Mouse (Mus musculus): ENCODE results near the gene Elmod3.
"Not testable (repeated sequence)": the region's sequence is repeated elsewhere in the genome, so short reads cannot be mapped to it uniquely, and the experiment has no call there.

Gene Elmod3

GRCm38 (mm10) chr6:72534035-72534809, 64.0 kb downstream of the Elmod3 start:
- DNase-seq (ENCODE audit: low spot score in 2 of 2): peak; percentile 55 to 64

- DNase-seq (ENCODE audit: low spot score in 2 of 2): not testable (repeated sequence)
Observed at GRCm38 (mm10) chr6:72533555-72533954, 64.7 kb downstream of the Elmod3 start.

GRCm38 (mm10) chr6:72532580-72532979, 65.6 kb downstream of the Elmod3 start:
- DNase-seq (ENCODE audit: low spot score in 2 of 2): no peak

- DNase-seq (ENCODE audit: low spot score in 2 of 2): no peak
Observed at GRCm38 (mm10) chr6:72528410-72529151, 69.6 kb downstream of the Elmod3 start.

- DNase-seq (ENCODE audit: low spot score in 2 of 2): no peak
Observed at GRCm38 (mm10) chr6:72527070-72527469, 71.1 kb downstream of the Elmod3 start.

GRCm38 (mm10) chr6:72524160-72524559, 74.1 kb downstream of the Elmod3 start:
- no peak for DNase-seq (ENCODE audit: low spot score in 2 of 2)

- DNase-seq (ENCODE audit: low spot score in 2 of 2): no peak
Observed at GRCm38 (mm10) chr6:72523222-72523621, 75.0 kb downstream of the Elmod3 start.

GRCm38 (mm10) chr6:72522288-72522687, 75.9 kb downstream of the Elmod3 start:
- no peak for DNase-seq (ENCODE audit: low spot score in 2 of 2)

GRCm38 (mm10) chr6:72521607-72522006, 76.6 kb downstream of the Elmod3 start, which contains the start of gene Sh2d6:
Gene Sh2d6 (minus strand): TSS chr6:72521707.
- no peak for DNase-seq (ENCODE audit: low spot score in 2 of 2)

GRCm38 (mm10) chr6:72520904-72521303, 77.3 kb downstream of the Elmod3 start:
- DNase-seq (ENCODE audit: low spot score in 2 of 2): no peak

- DNase-seq (ENCODE audit: low spot score in 2 of 2): no peak
Observed at GRCm38 (mm10) chr6:72519892-72520663, 78.1 kb downstream of the Elmod3 start.

GRCm38 (mm10) chr6:72519303-72519702, 78.9 kb downstream of the Elmod3 start:
- DNase-seq (ENCODE audit: low spot score in 2 of 2): no peak

- no peak for DNase-seq (ENCODE audit: low spot score in 2 of 2)
Observed at GRCm38 (mm10) chr6:72518842-72519241, 79.4 kb downstream of the Elmod3 start.
